Mouse (Mus musculus) cerebral cortex, adult 2 months (tissue): ENCODE results near the gene Nup133.

Experiments used
- WGBS: fragments of 180-500 bp; shearing (Covaris S2); methylation state at CpG from one replicate; pipeline ENCODE4 v1.1.7; 2018; 5-methylcytosine and 5-hydroxymethylcytosine counted together

Nup133 gene

DNA sequence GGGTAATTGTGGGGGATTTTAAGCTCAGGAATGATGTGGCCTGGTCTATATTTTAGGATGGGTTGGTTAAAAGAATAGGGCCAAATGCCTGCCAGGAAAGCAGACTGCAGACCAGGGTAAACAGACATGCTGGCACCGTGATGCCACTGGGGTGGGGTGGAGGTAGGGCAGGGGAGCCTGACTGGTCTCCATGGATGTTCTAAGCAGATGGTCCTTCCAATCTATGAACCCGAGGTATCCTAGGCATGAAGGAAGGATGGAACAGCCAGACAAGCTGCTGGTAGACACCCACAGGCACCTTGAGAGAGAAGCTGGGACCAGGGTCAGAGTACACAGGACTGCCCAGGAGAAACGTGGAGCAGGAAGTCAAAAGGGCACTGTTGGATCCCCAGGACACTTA lies 101.5 kb downstream of the Nup133 start:
- 41% methylated on average over 3 of the region's 3 CpGs for WGBS
